Mouse (Mus musculus) spleen, adult 2 months (tissue): ENCODE results near the gene Dcbld2.

Experiments used
- CTCF ChIP-seq: fragments of 200-500 bp; IDR thresholded peaks from 2 replicates; pipeline ENCODE4 v1.5.1; 2011; ENCODE audit warnings: mild to moderate bottlenecking, inconsistent platforms; ENCODE audit not compliant: insufficient read depth, insufficient read length, insufficient replicate concordance; ENCODE audit errors: extremely low read depth
- POLR2A ChIP-seq: fragments of 200-500 bp; IDR thresholded peaks from 2 replicates; pipeline ENCODE4 v1.6.1; 2011; ENCODE audit warnings: low read depth, low read length, inconsistent platforms

- TF ChIP-seq CTCF (no peak), POLR2A (no peak)
Observed at GRCm38 (mm10) chr16:58446281-58447259, 38.3 kb downstream of the Dcbld2 start.
